Mouse (Mus musculus): ENCODE results near the gene Rbfox3.

The Rbfox3 gene

DNA sequence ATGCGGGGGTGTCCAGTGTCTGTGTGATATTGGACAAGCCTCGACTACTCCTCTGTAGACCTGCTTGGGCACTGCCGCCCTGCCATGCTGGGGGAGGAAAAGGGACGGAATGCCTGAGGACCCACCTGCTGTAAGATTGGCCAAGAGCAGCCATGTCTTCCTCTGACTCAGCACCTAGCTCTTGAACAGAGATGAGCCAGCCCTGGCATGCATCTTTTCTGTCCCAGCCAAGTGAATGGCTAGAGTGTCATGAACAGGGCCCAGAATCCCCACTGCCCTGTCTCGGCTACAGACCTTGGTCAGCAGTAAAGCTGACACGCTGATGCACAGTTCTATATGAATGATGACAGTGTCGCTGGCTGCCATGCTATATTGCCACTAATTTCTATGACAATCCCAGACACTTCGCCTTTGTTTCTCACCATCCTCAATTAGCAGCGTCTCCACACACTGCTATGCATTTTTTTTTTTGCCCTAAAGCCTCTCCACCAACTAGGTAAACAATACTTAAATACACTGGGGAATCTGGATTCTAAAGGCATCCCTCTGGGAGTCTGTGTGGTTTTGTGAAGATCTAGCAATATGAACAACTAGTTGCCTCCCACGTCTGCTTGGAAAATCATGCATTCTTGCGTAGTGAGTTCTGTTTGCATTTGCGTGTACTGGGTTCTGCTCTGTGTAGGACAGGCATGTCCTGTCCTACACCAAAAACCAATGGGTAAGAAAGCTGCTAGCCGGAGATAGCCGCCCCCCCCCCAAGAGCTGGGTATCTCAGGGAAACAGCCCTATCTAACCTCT, 257.7 kb downstream of the Rbfox3 start:
- no peak for DNase-seq

GRCm38 (mm10) chr11:118652401-118653240, 258.8 kb downstream of the Rbfox3 start:
- no peak for DNase-seq

- peak; percentile 53 for DNase-seq
Measured at GRCm38 (mm10) chr11:118648369-118648768, 263.0 kb downstream of the Rbfox3 start.

GRCm38 (mm10) chr11:118646864-118647263, 264.5 kb downstream of the Rbfox3 start:
- DNase-seq: no peak

- no peak for DNase-seq
Measured at GRCm38 (mm10) chr11:118645158-118645557, 266.2 kb downstream of the Rbfox3 start.

DNA sequence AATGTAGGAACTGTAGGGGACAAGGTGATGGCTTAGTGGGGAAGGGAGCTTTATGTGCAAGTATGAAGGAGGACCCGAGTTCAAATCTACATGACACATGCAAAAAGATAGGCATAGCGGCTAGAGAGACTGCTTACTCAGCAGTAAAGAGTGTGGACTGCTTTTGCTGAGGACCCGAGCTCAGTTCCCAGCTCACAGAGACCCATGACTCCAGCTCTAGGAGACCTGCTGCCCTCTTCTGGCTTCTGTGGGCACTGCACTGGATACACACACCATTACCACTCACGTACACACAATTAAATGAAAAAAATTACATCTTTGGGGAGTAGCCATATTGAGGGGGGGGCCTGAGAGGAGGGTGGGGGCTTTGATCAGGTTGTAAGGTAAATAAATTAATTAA, 270.7 kb downstream of the Rbfox3 start:
- DNase-seq: no peak

DNA sequence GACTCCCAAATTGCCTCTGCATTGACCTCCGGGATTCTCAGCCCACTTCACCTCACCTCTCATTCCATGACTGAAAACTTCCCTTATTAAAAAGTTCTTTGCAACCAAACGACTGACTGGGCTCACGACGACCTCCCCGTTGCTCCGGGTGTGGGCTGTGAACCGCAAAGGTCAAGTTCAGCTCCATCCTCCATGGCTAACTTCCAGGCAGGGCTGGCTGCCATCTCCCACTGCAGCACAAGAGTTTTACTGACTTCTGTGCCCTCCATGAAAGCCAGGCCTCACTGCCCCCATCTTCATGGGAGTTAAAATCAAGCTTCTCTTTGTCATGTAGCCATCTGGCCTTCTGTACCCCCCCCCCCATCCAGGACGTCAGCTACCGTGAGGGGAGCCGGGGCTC, 273.7 kb downstream of the Rbfox3 start:
- no peak for DNase-seq

DNA sequence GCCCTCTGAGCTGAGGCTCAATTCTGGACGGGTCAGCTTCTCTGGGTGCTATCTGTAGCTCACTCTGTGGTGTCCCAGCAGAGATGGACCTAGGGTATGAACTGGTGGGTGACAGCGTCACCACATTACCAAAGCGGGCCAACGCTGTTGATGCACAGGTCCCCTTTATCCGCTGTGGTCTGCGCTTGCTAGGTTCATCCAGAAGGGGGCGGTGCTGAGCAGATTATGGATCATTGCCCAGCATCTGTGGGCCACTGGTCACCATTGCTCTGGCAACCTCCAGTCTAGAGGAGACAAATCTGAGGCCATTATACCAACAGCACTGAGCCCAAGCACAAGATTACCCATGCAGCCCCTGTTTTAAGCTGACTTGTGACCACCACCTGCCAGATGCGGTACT, 276.8 kb downstream of the Rbfox3 start:
- no peak for DNase-seq

GRCm38 (mm10) chr11:118629718-118630117, 281.7 kb downstream of the Rbfox3 start:
- DNase-seq: no peak

DNA sequence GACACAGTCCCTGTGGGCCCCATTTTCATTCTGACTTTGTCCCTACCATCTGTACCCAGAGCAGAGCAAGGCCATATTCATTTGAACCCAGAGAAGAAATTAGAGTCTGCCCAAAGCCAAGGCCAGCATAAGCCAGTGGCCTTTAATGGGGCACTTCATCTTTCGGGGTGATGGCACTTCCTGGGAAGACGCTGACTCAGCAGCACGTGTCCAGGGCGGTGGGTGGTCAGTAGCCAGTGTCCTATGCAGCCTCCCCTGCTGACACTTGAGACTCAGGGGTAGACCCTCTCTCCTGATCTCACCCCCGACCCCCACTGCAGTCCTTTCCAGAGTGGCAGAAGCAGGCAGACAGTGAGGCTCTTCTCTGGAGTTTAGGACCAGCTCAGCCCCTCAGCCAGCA, 283.9 kb downstream of the Rbfox3 start:
- DNase-seq: no peak

- DNase-seq: no peak
Measured at GRCm38 (mm10) chr11:118620869-118621268, 290.5 kb downstream of the Rbfox3 start.

GRCm38 (mm10) chr11:118614126-118614525, 297.3 kb downstream of the Rbfox3 start:
- DNase-seq: no peak

GRCm38 (mm10) chr11:118610128-118610527, 301.3 kb downstream of the Rbfox3 start:
- no peak for DNase-seq

GRCm38 (mm10) chr11:118609236-118610000, 302.0 kb downstream of the Rbfox3 start:
- DNase-seq: no peak

- DNase-seq: no peak
Measured at GRCm38 (mm10) chr11:118607927-118608326, 303.5 kb downstream of the Rbfox3 start.

DNA sequence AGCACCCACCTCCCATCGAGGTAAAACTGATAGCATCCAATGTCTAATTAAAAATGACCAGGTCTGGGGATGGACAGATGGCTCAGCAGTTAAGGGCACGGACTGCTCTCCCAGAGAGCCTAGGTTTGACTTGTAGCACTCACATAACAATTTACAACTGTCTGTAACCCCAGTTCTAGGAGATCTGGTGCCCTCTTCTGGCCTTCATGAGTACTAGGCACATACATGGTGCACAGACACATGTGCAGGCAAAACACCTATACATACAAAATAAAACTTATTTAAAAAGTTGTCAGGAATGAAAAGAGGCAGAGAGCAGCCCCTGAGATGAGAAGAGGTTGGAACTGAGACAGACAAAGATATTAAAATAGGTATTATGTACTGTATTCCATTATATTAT, 305.8 kb downstream of the Rbfox3 start:
- DNase-seq: no peak

GRCm38 (mm10) chr11:118604206-118604605, 307.2 kb downstream of the Rbfox3 start:
- no peak for DNase-seq

- peak; percentile 29 for DNase-seq
Measured at GRCm38 (mm10) chr11:118603126-118603525, 308.3 kb downstream of the Rbfox3 start.

DNA sequence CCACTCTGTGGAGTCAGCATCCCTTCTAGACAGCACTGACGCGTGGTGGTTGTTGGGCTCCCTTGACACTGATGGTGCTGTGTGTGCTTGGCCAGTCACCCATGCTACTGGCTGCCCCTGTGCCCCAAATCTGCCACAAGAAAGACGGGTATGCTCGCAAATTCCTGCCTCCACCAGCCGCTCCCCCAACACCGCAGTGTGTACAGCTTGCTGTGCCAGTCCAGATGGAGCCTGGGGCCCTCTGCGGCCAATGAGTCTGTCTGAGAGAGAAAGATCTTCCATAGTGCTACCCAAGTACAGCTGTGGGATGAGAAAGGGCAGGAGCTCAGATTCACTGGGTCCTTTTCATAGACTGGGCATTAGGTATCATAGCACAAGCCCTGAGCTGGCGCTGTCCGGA, 309.9 kb downstream of the Rbfox3 start:
- no peak for DNase-seq

DNA sequence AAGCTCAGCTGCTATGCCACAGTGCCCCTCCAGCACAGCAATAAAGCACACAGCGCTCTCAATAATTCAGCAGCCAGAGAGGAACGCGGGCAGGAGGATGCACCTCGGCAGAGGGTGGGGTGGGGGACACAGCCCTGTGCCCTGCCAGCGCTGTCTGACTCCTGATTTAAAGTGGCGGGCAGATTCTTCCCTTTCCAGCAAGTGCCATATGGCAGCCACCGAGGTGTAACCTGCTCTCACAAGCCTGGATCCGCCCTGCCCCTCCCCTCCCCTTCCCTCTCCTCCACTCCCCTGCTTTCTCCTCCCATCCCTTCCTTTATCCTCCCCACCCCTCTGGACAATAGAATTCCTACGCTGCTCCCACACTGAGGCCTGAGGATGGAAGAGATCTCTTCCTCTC, 311.2 kb downstream of the Rbfox3 start:
- no peak for DNase-seq

DNA sequence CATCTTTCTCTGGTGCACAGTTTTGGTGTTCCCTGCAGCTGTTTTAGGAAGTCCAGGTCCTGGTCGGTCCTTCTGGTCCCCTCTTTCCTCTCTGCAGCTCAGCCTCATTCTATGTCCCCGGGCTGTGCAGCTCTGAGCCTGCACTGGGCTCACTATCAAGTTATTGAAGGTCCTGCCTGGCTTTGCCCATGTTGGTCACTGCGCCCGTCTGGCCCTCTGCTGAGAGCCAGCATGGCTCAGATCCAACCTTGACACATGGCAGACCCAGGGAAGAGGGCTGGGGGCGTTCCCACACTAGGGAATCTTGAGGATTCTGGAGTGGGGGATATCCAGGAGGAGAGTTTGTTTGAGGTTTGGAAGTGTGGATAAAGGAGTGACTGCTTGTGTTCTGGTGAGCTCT, 312.7 kb downstream of the Rbfox3 start:
- DNase-seq: no peak

- DNase-seq: peak; percentile 86
Measured at GRCm38 (mm10) chr11:118584826-118585225, 326.6 kb downstream of the Rbfox3 start.

GRCm38 (mm10) chr11:118583989-118584388, 327.4 kb downstream of the Rbfox3 start:
- no peak for DNase-seq

Measured in lung, postnatal 10 days (tissue).